Mouse (Mus musculus) midbrain, postnatal 0 days (tissue): Measurements from ENCODE around the gene Fli1. TPM values are rescaled to one million over a fixed set of nuclear protein-coding genes. Genes with fewer than 3 reads are reported as not detected.

Source experiments
- ATAC-seq: fragments of 200-750 bp; cut with Nextera tagmentation; 2 replicates; pipeline ENCODE4 v1.8.0; 2017; ENCODE audit warnings: moderate number of reproducible peaks, mild to moderate bottlenecking, moderate TSS enrichment, moderate library complexity; ENCODE audit not compliant: low FRiP score
- DNase-seq: peaks from one replicate; pipeline ENCODE4 v3.0.0-alpha.2; 2015; ENCODE audit warnings: low spot score
- H3K27ac ChIP-seq: fragments of 300-500 bp; sonication (generic); 2 replicates; pipeline ENCODE4 v1.5.1; 2014; ENCODE audit warnings: low read depth, mild to moderate bottlenecking, low read length, mixed read lengths
- H3K27me3 ChIP-seq: fragments of 300-500 bp; sonication (generic); 2 replicates; pipeline ENCODE4 v1.6.1; 2014; ENCODE audit warnings: low read length, control low read depth, mixed read lengths; ENCODE audit not compliant: insufficient read depth
- H3K36me3 ChIP-seq: fragments of 300-500 bp; sonication (generic); 2 replicates; pipeline ENCODE4 v1.6.1; 2014; ENCODE audit warnings: low read length, control low read depth, mixed read lengths; ENCODE audit not compliant: insufficient read depth
- H3K4me1 ChIP-seq: fragments of 300-500 bp; sonication (generic); 2 replicates; pipeline ENCODE4 v1.6.1; 2014; ENCODE audit warnings: mild to moderate bottlenecking, control low read depth, antibody characterized with exemption, low read length, mixed read lengths; ENCODE audit not compliant: insufficient read depth
- H3K4me2 ChIP-seq: fragments of 300-500 bp; sonication (generic); 2 replicates; pipeline ENCODE4 v1.6.1; 2014; ENCODE audit warnings: low read depth, mild to moderate bottlenecking, low read length, mixed read lengths; ENCODE audit not compliant: poor library complexity, severe bottlenecking
- H3K4me3 ChIP-seq: fragments of 300-500 bp; sonication (generic); 2 replicates; pipeline ENCODE4 v1.5.1; 2014; ENCODE audit warnings: low read depth, mild to moderate bottlenecking, low read length, moderate library complexity
- H3K9ac ChIP-seq: fragments of 300-500 bp; sonication (generic); replicated peaks from 2 replicates; pipeline ENCODE4 v1.6.1; 2014; ENCODE audit warnings: mild to moderate bottlenecking, low read length, moderate library complexity, mixed read lengths; ENCODE audit not compliant: poor library complexity, severe bottlenecking
- H3K9me3 ChIP-seq: fragments of 300-500 bp; sonication (generic); 2 replicates; pipeline ENCODE4 v1.6.1; 2016; ENCODE audit warnings: low read length, control low read depth
- CTCF ChIP-seq: IDR thresholded peaks from 2 replicates; pipeline ENCODE4 v1.5.1; 2016; ENCODE audit warnings: antibody characterized with exemption, mild to moderate bottlenecking
- WGBS: fragments of 180-500 bp; shearing (Covaris S2); extraction: QIAGEN DNeasy Blood & Tissue Kit; methylation state at CpG from one replicate; pipeline ENCODE4 v1.1.7; 2014; 5-methylcytosine and 5-hydroxymethylcytosine counted together
- polyA plus RNA-seq: library from polyadenylated mRNA; unstranded; fragments of >200 nt; fragmentation: Nextera tagmentation; extraction: Ambion mirVana; gene quantifications from 2 replicates; pipeline ENCODE4 v1.2.1, GENCODE M21; 2015
- total RNA-seq: library from RNA; depleted of rRNA; stranded (reverse); fragments of >200 nt; gene quantifications from 2 replicates; pipeline ENCODE4 v1.2.3, GENCODE M21; 2014

Gene Fli1
- total and polyA plus RNA-seq, 2 experiments from 2014 or later, result 5.9 to 8.4 TPM

DNA sequence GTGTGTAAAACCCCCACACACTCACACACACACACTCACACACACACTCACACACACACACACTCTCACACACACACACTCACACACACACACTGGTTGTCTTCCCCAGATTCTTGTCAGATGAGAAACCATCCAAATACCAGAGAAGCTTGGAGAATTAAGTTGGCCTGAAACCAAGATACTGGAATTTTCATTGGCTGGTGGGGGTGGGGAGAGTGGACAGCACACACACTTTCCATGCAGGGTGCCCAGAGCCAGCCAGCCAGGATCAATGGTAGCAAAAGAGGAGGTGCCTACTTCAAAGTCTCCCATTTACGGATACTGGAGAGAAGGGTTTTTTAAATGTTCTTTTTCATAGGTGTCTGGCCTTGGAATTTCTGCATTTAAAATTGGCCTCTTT, 74.3 kb downstream of the Fli1 start:
- 70% methylated on average over 1 of the region's 1 CpGs for WGBS
- DNase-seq, result no peak
- Histone ChIP-seq H3K4me3 (no peak overlapping the region), H3K27me3 (no peaks in the 10 kb centered on the region), H3K9me3 (no peaks in the 10 kb centered on the region), H3K27ac (no peak overlapping the region), H3K36me3 (no peaks in the 10 kb centered on the region), H3K4me1 (no peaks in the 10 kb centered on the region), H3K4me2 (no peak overlapping the region), H3K9ac (no peak overlapping the region)
- no peak for TF ChIP-seq CTCF
- ATAC-seq, result no peak

DNA sequence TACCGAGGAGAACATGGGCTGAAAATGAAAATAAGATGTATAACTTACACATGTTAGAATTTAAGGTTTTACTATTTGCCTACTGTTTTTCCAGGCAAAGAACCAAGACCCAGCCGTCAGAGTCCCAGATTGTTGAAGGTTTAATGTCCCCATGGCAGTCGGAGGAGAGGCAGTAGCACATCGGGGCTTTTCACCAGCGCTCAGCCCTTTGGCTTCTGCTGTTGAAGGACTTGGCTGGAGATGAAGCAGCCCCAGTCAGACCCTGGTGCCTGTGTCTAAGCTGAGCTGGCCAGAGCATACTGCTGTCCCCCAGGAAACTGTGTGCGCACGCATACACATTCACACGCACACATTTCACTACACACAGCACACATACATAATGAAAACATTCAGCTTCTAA, 75.2 kb downstream of the Fli1 start:
- Histone ChIP-seq H3K27ac (no peak overlapping the region), H3K27me3 (no peaks in the 10 kb centered on the region), H3K4me1 (no peaks in the 10 kb centered on the region), H3K36me3 (no peaks in the 10 kb centered on the region), H3K4me3 (no peak overlapping the region), H3K9me3 (no peaks in the 10 kb centered on the region), H3K9ac (no peak overlapping the region), H3K4me2 (no peak overlapping the region)
- peak; percentile 39 for DNase-seq
- 76% methylated on average over 8 of the region's 8 CpGs for WGBS
- TF ChIP-seq CTCF, result no peak
- 0 out of 2 replicates have a peak, but pooled peaks have one; percentile 20 for ATAC-seq

DNA sequence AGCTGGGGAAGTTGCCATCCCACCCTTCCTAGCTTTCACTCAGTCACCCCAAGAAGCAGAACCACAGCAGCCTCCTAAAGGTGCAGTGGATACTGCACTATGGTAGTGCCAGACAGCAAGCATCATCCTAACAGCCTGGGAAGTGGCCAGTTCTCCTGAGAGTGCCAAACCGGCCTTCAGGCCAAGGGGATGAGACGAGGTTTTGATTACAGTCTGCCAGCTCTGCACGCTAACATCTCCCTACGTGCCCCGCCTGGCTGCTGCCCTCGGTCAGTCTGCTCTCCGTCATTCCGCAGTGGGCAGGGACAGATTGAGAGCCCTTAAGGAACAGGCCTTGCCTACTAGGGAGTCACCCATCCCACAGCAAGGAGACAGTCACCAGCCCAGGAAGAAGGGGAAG, 75.8 kb downstream of the Fli1 start:
- peak; percentile 15 for DNase-seq
- Histone ChIP-seq H3K27ac (no peak overlapping the region), H3K9me3 (no peaks in the 10 kb centered on the region), H3K4me2 (no peak overlapping the region), H3K9ac (no peak overlapping the region), H3K36me3 (no peaks in the 10 kb centered on the region), H3K27me3 (no peaks in the 10 kb centered on the region), H3K4me1 (no peaks in the 10 kb centered on the region), H3K4me3 (no peak overlapping the region)
- ATAC-seq, result no peak
- TF ChIP-seq CTCF, result no peak
- 73% methylated on average over 8 of the region's 8 CpGs for WGBS

DNA sequence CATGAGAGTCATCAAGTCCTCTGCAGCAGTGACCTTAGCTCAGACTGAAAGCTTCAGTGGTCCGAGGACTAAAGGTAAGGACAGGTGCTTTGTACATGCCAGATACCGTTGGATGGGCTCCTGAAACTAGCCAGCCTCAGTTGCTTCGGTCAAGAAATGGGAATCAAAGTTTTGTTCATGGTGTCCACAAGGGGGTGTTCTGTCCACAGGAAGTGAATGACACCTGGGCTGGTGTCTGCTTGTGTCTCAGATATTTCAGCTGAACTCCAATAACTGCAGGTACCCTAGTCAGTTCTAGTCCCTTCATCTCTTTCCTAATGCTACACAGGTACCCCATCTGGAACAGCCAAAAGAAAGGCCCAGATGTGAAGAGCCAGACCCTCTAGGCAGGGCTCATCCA, 86.0 kb downstream of the Fli1 start:
- Histone ChIP-seq H3K27me3 (no peaks in the 10 kb centered on the region), H3K9ac (no peak overlapping the region), H3K4me2 (no peak overlapping the region), H3K4me3 (no peak overlapping the region), H3K27ac (no peak overlapping the region), H3K36me3 (no peaks in the 10 kb centered on the region), H3K9me3 (no peaks in the 10 kb centered on the region), H3K4me1 (no peaks in the 10 kb centered on the region)
- no peak for TF ChIP-seq CTCF
- WGBS, result 81% methylated on average over 3 of the region's 3 CpGs
- DNase-seq (no peak), ATAC-seq (no peak)

DNA sequence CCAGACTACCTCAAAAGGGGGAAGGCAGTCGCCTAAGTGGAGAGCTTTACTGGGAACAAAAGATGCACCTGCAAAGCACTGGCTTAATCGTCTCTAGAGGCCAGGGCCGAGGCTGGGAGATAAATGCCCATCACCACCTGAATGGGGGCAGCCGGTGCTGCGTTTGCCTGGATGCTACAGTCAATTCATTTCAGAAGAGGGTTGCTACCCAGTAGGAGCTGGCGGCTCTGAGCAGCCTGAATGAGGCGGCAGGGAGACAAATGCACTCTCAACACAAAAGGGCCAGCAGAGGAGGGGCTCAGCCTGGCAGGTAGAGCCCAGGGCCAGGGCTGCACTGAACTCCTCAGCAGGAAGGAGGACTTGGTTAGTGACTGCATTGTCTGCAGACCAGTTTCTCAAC, 92.5 kb downstream of the Fli1 start:
- no peak overlapping the region for H3K9ac ChIP-seq
- H3K9me3 ChIP-seq, result no peaks in the 10 kb centered on the region
- ATAC-seq (no peak), DNase-seq (no peak)
- TF ChIP-seq CTCF, result no peak
- no peaks in the 10 kb centered on the region for H3K4me1 ChIP-seq
- 29% methylated on average over 7 of the region's 7 CpGs for WGBS
- H3K4me2 ChIP-seq, result no peak overlapping the region
- no peak overlapping the region for H3K4me3 ChIP-seq
- no peaks in the 10 kb centered on the region for H3K36me3 ChIP-seq
- H3K27ac ChIP-seq, result no peak overlapping the region
- no peaks in the 10 kb centered on the region for H3K27me3 ChIP-seq

DNA sequence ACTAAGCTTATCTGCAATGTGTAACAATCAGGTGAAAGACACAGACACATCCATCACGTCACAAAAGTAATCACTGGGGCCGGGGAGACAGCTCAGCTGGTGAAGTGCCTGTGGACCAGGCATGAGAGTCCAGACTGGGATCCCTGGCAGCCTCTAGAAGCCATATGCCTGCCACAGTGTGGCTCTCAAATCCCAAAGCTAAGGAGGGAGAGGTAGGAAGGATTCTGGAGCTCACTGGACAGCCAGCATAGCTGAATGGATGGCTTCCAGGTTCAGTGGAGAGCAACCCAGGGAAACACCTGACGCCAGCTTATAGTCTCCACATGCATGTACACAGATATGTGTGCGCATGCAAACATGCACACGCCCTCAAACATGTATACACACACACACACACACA, 93.9 kb downstream of the Fli1 start:
- no peak overlapping the region for H3K4me3 ChIP-seq
- H3K4me2 ChIP-seq, result no peak overlapping the region
- no peak overlapping the region for H3K27ac ChIP-seq
- no peak overlapping the region for H3K9ac ChIP-seq
- DNase-seq (no peak), ATAC-seq (no peak)
- TF ChIP-seq CTCF, result no peak
- H3K4me1 ChIP-seq, result no peaks in the 10 kb centered on the region
- WGBS, result 84% methylated on average over 5 of the region's 5 CpGs
- no peaks in the 10 kb centered on the region for H3K36me3 ChIP-seq
- H3K27me3 ChIP-seq, result no peaks in the 10 kb centered on the region
- no peaks in the 10 kb centered on the region for H3K9me3 ChIP-seq
